Mouse (Mus musculus): ENCODE data around the gene Nebl.
A peak's percentile ranks its signal among the peaks of the same experiment; 100 is the strongest.
"Not testable (repeated sequence)": the region's sequence is repeated elsewhere in the genome, so short reads cannot be mapped to it uniquely, and the experiment has no call there.

The Nebl gene

DNA sequence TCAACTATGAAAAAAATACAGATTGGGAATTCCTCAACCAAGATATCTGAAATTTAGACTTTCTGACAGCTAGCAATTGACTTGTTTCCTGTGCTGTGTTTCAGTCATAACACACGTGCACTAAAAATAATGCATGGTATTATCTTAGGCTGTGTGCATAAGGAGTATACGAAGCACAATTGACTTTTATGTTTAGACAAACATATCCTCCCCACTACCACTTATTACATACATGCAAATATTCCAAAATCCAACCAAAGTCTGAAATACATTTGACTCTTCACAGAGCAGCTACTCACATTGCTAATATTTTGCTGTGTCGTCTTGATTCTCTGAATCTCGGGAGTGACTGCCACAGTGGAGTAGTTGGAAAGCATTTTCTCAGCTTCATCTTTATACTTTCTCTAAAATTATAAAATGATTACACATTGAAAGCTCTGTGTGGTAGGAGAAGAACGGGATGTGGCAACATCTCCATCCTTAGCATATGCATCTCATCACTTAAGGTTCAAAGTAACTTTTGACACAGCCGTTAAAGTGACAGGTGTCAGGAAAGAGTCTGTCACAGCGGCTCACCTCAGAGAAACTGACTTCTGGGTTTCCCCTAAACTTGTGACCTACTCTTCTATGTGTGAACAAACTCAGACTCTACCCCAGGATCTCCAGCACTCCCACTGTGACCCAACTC, 340.6 kb downstream of the Nebl start:
- DNase-seq, result no peak

DNA sequence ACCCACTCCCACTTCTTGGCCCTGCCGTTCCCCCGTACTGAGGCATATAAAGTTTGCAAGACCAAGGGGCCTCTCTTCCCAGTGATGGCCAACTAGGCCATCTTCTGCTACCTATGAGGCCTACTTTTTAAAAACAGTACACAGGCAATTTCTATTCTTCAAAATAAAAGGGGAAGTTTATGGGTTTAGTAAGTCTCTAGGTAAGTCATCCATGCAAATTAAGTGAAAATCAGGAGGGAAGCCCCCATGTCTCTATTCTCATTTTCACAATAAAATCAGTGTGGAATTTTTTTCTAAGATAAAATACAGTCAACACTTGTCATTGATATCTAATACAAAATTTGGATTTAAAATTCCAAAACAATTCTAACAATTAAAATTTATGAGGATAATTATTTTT, 341.4 kb downstream of the Nebl start:
- DNase-seq, result no peak

GRCm38 (mm10) chr2:17389379-17389778, 341.9 kb downstream of the Nebl start:
- no peak for DNase-seq

DNA sequence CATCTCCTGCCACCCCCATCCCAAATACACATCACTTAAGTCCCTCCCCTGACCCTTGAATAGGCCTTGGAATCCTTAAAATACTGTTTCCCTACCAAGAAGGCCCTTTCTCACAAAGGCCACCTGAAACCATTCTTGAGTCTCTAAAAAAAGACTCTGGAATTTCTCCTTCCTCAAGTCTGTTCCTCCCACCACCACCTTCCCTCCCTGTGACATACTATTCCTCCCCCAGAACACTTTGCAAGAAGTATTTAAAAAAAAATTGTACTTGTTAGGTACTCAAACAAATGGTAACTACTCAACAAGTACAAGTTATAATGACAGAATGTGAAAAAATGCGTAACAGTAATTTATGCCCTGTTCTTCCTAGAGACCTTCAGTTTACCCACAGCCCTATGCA, 349.0 kb downstream of the Nebl start:
- no peak for DNase-seq

DNA sequence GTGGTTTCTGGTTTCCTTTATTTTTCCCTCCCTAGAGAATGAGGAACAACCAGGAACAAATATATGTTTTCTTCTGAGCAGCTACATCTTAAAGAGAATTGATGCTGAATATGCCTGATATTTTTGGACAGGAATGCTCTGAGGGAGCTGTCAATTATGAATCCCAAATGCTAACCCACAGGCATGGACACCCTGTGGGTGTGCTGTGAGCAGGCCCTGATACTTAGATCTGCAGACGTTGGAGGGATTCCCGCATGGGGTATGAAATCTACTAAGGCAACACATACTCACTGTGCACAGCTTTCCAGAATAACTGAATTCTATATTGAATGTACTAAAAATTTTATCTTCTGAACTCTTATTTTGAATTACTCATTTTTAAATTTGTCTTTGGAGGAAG, 355.3 kb downstream of the Nebl start:
- DNase-seq, result no peak

DNA sequence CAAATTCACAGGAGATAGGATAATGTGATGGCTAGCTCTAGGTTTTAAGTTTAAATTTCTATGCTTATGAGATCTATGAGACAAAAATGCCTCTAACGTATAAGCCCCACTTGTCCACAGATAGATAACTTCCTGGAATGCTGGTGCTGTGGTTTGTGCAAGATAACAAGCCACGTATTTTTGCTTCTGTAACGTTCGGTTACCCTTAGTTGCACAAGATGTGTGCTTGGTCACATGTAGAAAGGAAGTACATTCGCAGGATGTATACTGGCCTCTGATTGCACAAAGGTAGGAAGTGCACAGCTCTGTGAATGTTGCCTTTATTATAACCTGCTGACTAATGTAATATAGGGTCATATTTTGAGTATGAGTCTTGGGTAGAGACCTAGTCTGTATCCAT, 365.6 kb downstream of the Nebl start:
- no peak for DNase-seq

GRCm38 (mm10) chr2:17364971-17365548, 366.2 kb downstream of the Nebl start:
- no peak for DNase-seq

GRCm38 (mm10) chr2:17363337-17364216, 367.7 kb downstream of the Nebl start:
- DNase-seq, result no peak

DNA sequence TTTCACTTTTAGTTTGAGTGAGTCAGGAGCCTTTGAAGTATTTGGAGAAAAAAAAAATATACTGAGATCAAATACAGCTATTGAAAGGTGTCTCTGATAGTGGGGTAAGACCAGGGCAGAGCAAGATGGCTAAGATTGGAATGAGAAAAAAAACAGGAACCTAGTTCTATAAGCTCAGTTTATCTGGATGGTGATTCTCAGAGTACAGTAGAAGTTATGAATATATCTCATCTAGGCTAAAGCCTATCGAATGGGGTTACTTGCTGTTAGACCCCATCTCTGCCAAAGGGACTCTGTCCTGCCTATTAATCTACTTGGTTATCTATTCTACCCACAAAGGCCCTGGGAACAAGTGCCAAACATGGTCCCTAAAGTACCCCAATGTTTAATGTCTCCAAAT, 369.1 kb downstream of the Nebl start:
- no peak for DNase-seq

DNA sequence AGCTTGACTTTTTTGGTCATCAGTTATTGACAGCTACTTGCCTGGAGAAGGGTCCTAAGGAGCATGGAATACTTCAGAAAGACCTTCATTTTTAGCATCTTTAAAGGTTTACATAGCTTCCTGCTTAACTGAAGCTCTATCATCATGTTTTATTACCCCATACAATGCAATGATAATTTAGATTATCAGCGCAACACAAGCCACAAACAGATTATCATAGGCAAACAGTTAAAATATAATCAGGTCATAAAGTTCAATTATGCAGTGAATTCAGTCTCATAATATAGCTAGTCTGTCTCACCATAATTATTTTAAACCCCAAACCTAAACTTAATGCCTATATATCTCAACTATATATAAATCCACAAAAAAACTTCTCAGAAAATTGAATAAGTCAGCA, 386.6 kb downstream of the Nebl start:
- no peak for DNase-seq

GRCm38 (mm10) chr2:17335451-17335850, 395.8 kb downstream of the Nebl start:
- peak; percentile 78 to 82 for DNase-seq

DNA sequence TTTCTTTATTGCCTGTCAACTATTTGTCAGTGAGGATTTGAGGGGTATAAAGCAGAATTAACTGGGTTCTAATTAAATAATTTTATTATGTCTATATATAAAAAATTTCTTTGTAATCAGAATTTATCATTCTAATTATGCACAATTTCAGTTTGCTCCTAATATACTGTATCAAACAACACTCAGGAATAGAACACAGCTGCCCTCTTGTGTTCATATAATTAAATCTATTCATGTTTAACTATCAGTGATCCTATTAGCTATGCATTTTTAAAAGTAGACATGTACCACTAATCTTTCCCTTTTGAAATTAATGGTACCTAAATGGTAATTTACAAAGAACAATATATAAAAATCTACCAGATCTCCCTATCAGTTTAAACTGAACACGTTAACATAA, 404.7 kb downstream of the Nebl start:
- DNase-seq, result no peak

DNA sequence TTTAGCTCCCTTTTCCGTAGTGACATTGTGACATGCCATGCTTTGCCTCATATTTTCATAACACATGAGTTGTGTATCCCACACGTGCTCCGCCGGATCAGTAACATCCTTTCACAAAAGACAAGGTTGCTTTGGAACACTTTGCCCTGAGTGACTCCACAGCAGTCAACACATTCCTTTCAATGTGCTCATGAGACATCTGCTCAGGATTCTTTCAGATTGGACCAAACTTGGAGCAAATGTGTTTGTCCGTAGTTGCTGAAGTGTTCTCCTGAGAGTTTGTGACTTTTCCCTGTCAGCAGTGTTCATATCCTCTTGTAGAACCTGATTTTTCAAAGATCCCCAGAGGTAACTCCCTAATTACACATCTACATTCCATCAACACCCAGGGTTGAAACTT, 414.4 kb downstream of the Nebl start:
- DNase-seq, result no peak

DNA sequence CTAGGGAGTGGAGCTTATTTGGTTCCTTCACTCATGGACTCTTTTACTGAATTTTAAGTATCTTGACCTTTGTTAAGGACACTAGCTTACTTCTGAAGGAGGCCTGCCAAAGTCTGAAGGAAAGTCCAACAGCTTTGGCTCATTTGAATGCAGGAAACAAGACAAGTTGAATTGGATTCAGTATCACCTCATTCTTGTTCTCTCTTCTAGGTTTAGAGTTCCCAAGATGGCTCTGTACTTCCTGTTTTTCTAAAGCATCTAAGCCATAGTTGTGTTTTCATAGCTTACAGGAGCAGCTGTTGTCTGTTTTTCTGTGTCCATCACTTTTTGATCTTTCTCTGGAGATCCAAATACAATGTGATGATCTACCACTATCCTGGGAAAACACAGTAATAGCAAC, 429.9 kb downstream of the Nebl start:
- no peak for DNase-seq

DNA sequence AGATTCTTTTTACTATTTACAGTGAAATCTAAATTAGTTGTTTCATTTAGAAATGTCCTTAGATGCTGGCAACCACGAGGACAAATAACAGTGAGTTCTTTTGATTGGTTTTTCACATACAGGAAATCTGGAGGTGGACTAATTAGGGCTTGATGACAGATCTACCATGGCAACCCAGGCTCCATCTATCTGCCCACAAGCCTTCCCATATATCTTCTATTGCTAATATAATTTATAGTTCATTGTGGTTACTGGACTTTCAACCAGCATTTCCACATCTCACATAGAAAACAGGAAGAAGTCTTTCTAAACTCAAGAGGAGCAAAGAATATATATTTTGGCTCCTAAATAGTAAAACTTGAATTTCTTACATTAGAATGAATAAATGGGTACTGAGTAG, 433.8 kb downstream of the Nebl start:
- no peak for DNase-seq

DNA sequence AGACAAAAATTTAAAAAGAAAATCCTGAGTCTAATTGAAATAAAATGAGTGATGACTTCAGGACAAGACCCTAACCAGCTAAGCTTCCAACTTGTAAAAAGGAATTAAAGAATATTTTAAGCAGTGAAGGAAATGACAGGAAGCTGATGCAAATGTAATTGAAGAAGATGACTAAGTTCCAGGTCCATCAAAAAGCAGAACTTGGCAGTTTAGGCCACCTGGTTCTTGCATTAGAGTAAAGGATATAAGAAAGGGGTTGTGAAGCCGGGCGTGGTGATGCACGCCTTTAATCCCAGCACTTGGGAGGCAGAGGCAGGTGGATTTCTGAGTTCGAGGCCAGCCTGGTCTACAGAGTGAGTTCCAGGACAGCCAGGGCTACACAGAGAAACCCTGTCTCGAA, 436.0 kb downstream of the Nebl start:
- DNase-seq, result not testable (repeated sequence)

Data from cerebellum, postnatal 36 days (tissue).